Mouse (Mus musculus): ENCODE results near the gene Slc5a5. TPM values are rescaled to one million over a fixed set of nuclear protein-coding genes. Genes with fewer than 3 reads are reported as not detected.
A peak's percentile ranks its signal among the peaks of the same experiment; 100 is the strongest.

The Slc5a5 gene
- polyA plus RNA-seq, 1 experiment from 2014 or later, result 0.03 TPM

- no peak overlapping the region for H3K27ac ChIP-seq
- H3K4me1 ChIP-seq (replicated peaks), result no peaks in the 10 kb centered on the region
- ATAC-seq (ENCODE audit: low read depth), result no peak
- H3K27me3 ChIP-seq, result no peaks in the 10 kb centered on the region
- H3K4me3 ChIP-seq (replicated peaks), result no peak overlapping the region
- WGBS (ENCODE audit: insufficient replicate concordance), result 69% methylated on average over 9 of the region's 9 CpGs
- H3K9ac ChIP-seq, result no peak overlapping the region
- DNase-seq, result no peak
- H3K4me2 ChIP-seq, result no peak overlapping the region
- no peaks in the 10 kb centered on the region for H3K9me3 ChIP-seq (replicated peaks)
- H3K36me3 ChIP-seq, result peaks cover 35% of the 10 kb centered on the region
Observed at GRCm38 (mm10) chr8:70920049-70920922, 27.7 kb upstream of the Slc5a5 start.

GRCm38 (mm10) chr8:70914704-70915103 lies 22.1 kb upstream of the Slc5a5 start:
- ATAC-seq (ENCODE audit: low read depth) (no peak), DNase-seq (no peak)
- H3K27me3 ChIP-seq, result no peaks in the 10 kb centered on the region
- H3K4me3 ChIP-seq (replicated peaks), result no peak overlapping the region
- H3K9me3 ChIP-seq (replicated peaks), result no peaks in the 10 kb centered on the region
- H3K9ac ChIP-seq, result no peak overlapping the region
- H3K27ac ChIP-seq, result no peak overlapping the region
- H3K4me2 ChIP-seq, result no peak overlapping the region
- H3K36me3 ChIP-seq, result peaks cover 84% of the 10 kb centered on the region
- H3K4me1 ChIP-seq (replicated peaks), result peaks cover 5% of the 10 kb centered on the region; the same call in 1 of the 2 replicates
- 91% methylated on average over 17 of the region's 17 CpGs for WGBS (ENCODE audit: insufficient replicate concordance)

- Histone ChIP-seq H3K9ac (no peak overlapping the region), H3K4me3 (replicated peaks) (no peak overlapping the region), H3K4me2 (no peak overlapping the region), H3K36me3 (peaks cover 84% of the 10 kb centered on the region), H3K9me3 (replicated peaks) (no peaks in the 10 kb centered on the region), H3K27me3 (no peaks in the 10 kb centered on the region), H3K27ac (no peak overlapping the region), H3K4me1 (replicated peaks) (peaks cover 9% of the 10 kb centered on the region; the same call in 1 of the 2 replicates)
- no peak for DNase-seq
- no peak for ATAC-seq (ENCODE audit: low read depth)
- 91% methylated on average over 26 of the region's 26 CpGs for WGBS (ENCODE audit: insufficient replicate concordance)
Observed at GRCm38 (mm10) chr8:70913523-70913922, 21.0 kb upstream of the Slc5a5 start.

- H3K27me3 ChIP-seq, result no peaks in the 10 kb centered on the region
Observed at GRCm38 (mm10) chr8:70912955-70913354, 20.4 kb upstream of the Slc5a5 start.

GRCm38 (mm10) chr8:70911596-70911995 lies 19.0 kb upstream of the Slc5a5 start:
- no peaks in the 10 kb centered on the region for H3K9me3 ChIP-seq (replicated peaks)
- no peaks in the 10 kb centered on the region for H3K27me3 ChIP-seq
- 77% methylated on average over 5 of the region's 5 CpGs for WGBS (ENCODE audit: insufficient replicate concordance)
- H3K9ac ChIP-seq, result no peak overlapping the region
- H3K4me3 ChIP-seq (replicated peaks), result no peak overlapping the region
- DNase-seq (no peak), ATAC-seq (ENCODE audit: low read depth) (no peak)
- H3K4me2 ChIP-seq, result no peak overlapping the region
- H3K36me3 ChIP-seq, result peaks cover 68% of the 10 kb centered on the region
- H3K4me1 ChIP-seq (replicated peaks), result peaks cover 25% of the 10 kb centered on the region
- no peak overlapping the region for H3K27ac ChIP-seq

More at GRCm38 (mm10) chr8:70912955-70913354, 20.4 kb upstream of the Slc5a5 start:
- DNase-seq, result no peak
- Histone ChIP-seq H3K9me3 (replicated peaks) (no peaks in the 10 kb centered on the region), H3K36me3 (peaks cover 82% of the 10 kb centered on the region), H3K4me2 (no peak overlapping the region), H3K4me1 (replicated peaks) (peaks cover 12% of the 10 kb centered on the region), H3K27ac (no peak overlapping the region), H3K4me3 (replicated peaks) (no peak overlapping the region), H3K9ac (no peak overlapping the region)
- no peak for ATAC-seq (ENCODE audit: low read depth)
- 92% methylated on average over 30 of the region's 30 CpGs for WGBS (ENCODE audit: insufficient replicate concordance)

GRCm38 (mm10) chr8:70907518-70907917 lies 15.0 kb upstream of the Slc5a5 start:
- DNase-seq (no peak), ATAC-seq (ENCODE audit: low read depth) (no peak)
- Histone ChIP-seq H3K4me3 (replicated peaks) (peak overlapping the region; percentile 80; the same call in 1 of the 2 replicates), H3K36me3 (peaks cover 27% of the 10 kb centered on the region), H3K4me1 (replicated peaks) (peaks cover 49% of the 10 kb centered on the region), H3K4me2 (peak overlapping the region; percentile 97), H3K9me3 (replicated peaks) (no peaks in the 10 kb centered on the region), H3K27ac (no peak overlapping the region), H3K9ac (peak overlapping the region; percentile 89; the same call in 1 of the 2 replicates), H3K27me3 (no peaks in the 10 kb centered on the region)
- WGBS (ENCODE audit: insufficient replicate concordance), result 31% methylated on average over 2 of the region's 2 CpGs

GRCm38 (mm10) chr8:70905831-70906736 lies 13.5 kb upstream of the Slc5a5 start, which contains the start of gene Map1s:
TSS of gene Map1s (plus strand) at chr8:70905932.
- Histone ChIP-seq H3K9ac (peak within 1 kb of the TSS; percentile 89), H3K4me2 (peak within 1 kb of the TSS; percentile 97), H3K9me3 (replicated peaks) (no peaks in the 10 kb centered on the region), H3K4me1 (replicated peaks) (peaks cover 49% of the 10 kb centered on the region), H3K27me3 (no peaks in the 10 kb centered on the region), H3K27ac (peak within 1 kb of the TSS; percentile 83), H3K4me3 (replicated peaks) (peak within 1 kb of the TSS; percentile 80), H3K36me3 (peaks cover 13% of the 10 kb centered on the region)
- DNase-seq (peak; percentile 67), ATAC-seq (ENCODE audit: low read depth) (peak; percentile 76)
- WGBS (ENCODE audit: insufficient replicate concordance), result under 1% methylated on average over 73 of the region's 86 CpGs

GRCm38 (mm10) chr8:70905463-70905830 lies 12.9 kb upstream of the Slc5a5 start:
- 6% methylated on average over 8 of the region's 8 CpGs for WGBS (ENCODE audit: insufficient replicate concordance)
- Histone ChIP-seq H3K4me1 (replicated peaks) (peaks cover 44% of the 10 kb centered on the region), H3K9me3 (replicated peaks) (no peaks in the 10 kb centered on the region), H3K36me3 (peaks cover 7% of the 10 kb centered on the region; the same call in 1 of the 2 replicates), H3K4me2 (peak overlapping the region; percentile 97), H3K4me3 (replicated peaks) (peak overlapping the region; percentile 80), H3K27ac (peak overlapping the region; percentile 83), H3K27me3 (no peaks in the 10 kb centered on the region), H3K9ac (peak overlapping the region; percentile 89)
- DNase-seq (no peak), ATAC-seq (ENCODE audit: low read depth) (no peak)

- H3K9me3 ChIP-seq (replicated peaks), result no peaks in the 10 kb centered on the region
- H3K9ac ChIP-seq, result no peak overlapping the region
- H3K27ac ChIP-seq, result no peak overlapping the region
- WGBS (ENCODE audit: insufficient replicate concordance), result 27% methylated on average over 4 of the region's 4 CpGs
- H3K27me3 ChIP-seq, result no peaks in the 10 kb centered on the region
- DNase-seq, result no peak
- no peak overlapping the region for H3K4me3 ChIP-seq (replicated peaks)
- peaks cover 5% of the 10 kb centered on the region; the same call in 1 of the 2 replicates for H3K36me3 ChIP-seq
- no peak for ATAC-seq (ENCODE audit: low read depth)
- peaks cover 43% of the 10 kb centered on the region for H3K4me1 ChIP-seq (replicated peaks)
- no peak overlapping the region for H3K4me2 ChIP-seq
Observed at GRCm38 (mm10) chr8:70904532-70904931, 12.0 kb upstream of the Slc5a5 start.

GRCm38 (mm10) chr8:70903582-70903981 lies 11.0 kb upstream of the Slc5a5 start:
- Histone ChIP-seq H3K9me3 (replicated peaks) (no peaks in the 10 kb centered on the region), H3K4me1 (replicated peaks) (peaks cover 45% of the 10 kb centered on the region), H3K4me3 (replicated peaks) (no peak overlapping the region), H3K27ac (no peak overlapping the region), H3K36me3 (no peaks in the 10 kb centered on the region), H3K4me2 (no peak overlapping the region), H3K9ac (no peak overlapping the region), H3K27me3 (no peaks in the 10 kb centered on the region)
- DNase-seq (no peak), ATAC-seq (ENCODE audit: low read depth) (no peak)

- WGBS (ENCODE audit: insufficient replicate concordance), result 53% methylated on average over 4 of the region's 4 CpGs
- Histone ChIP-seq H3K4me1 (replicated peaks) (peaks cover 49% of the 10 kb centered on the region), H3K27me3 (no peaks in the 10 kb centered on the region), H3K36me3 (no peaks in the 10 kb centered on the region), H3K9me3 (replicated peaks) (no peaks in the 10 kb centered on the region), H3K4me2 (no peak overlapping the region), H3K4me3 (replicated peaks) (no peak overlapping the region), H3K27ac (no peak overlapping the region), H3K9ac (no peak overlapping the region)
- no peak for ATAC-seq (ENCODE audit: low read depth)
- DNase-seq, result no peak
Observed at GRCm38 (mm10) chr8:70903112-70903511, 10.6 kb upstream of the Slc5a5 start.

Data from liver, embryonic 13.5 days (tissue).